Mouse (Mus musculus) limb, embryonic 11.5 days (tissue): ENCODE data around the gene Vps37c. TPM values are rescaled to one million over a fixed set of nuclear protein-coding genes. Genes with fewer than 3 reads are reported as not detected.

ENCODE experiments used
- ATAC-seq: fragments of 200-750 bp; cut with Nextera tagmentation; 2 replicates; pipeline ENCODE4 v1.8.0; 2017; ENCODE audit warnings: low read depth; ENCODE audit not compliant: insufficient number of reproducible peaks, low FRiP score, low TSS enrichment
- DNase-seq: peaks from one replicate; pipeline ENCODE4 v3.0.0-alpha.2; 2015; ENCODE audit warnings: low spot score
- H3K27ac ChIP-seq: fragments of 300-500 bp; sonication (generic); replicated peaks from 2 replicates; pipeline ENCODE4 v1.5.1; 2014; ENCODE audit warnings: low read depth, mild to moderate bottlenecking, low read length
- H3K27me3 ChIP-seq: fragments of 300-500 bp; sonication (generic); 2 replicates; pipeline ENCODE4 v1.6.1; 2014; ENCODE audit warnings: mild to moderate bottlenecking, low read length, mixed read lengths; ENCODE audit not compliant: control insufficient read depth, insufficient read depth
- H3K36me3 ChIP-seq: fragments of 300-500 bp; sonication (generic); 2 replicates; pipeline ENCODE4 v1.6.1; 2014; ENCODE audit warnings: mild to moderate bottlenecking, low read length, moderate library complexity, mixed read lengths; ENCODE audit not compliant: control insufficient read depth, insufficient read depth
- H3K4me1 ChIP-seq: fragments of 300-500 bp; sonication (generic); 2 replicates; pipeline ENCODE4 v1.6.1; 2014; ENCODE audit warnings: low read length, mixed read lengths; ENCODE audit not compliant: control insufficient read depth, insufficient read depth
- H3K4me2 ChIP-seq: fragments of 300-500 bp; sonication (generic); 2 replicates; pipeline ENCODE4 v1.6.1; 2014; ENCODE audit warnings: low read depth, mild to moderate bottlenecking, moderate library complexity; ENCODE audit not compliant: severe bottlenecking
- H3K4me3 ChIP-seq: fragments of 300-500 bp; sonication (generic); 2 replicates; pipeline ENCODE4 v1.5.1; 2014; ENCODE audit warnings: low read depth, low read length
- H3K9ac ChIP-seq: fragments of 300-500 bp; sonication (generic); 2 replicates; pipeline ENCODE4 v1.6.1; 2014; ENCODE audit warnings: mild to moderate bottlenecking, low read length
- H3K9me3 ChIP-seq: fragments of 300-500 bp; sonication (generic); 2 replicates; pipeline ENCODE4 v1.6.1; 2016; ENCODE audit warnings: low read length; ENCODE audit not compliant: control insufficient read depth
- WGBS: fragments of 180-500 bp; shearing (Covaris S2); extraction: QIAGEN DNeasy Blood & Tissue Kit; methylation state at CpG from one replicate; pipeline ENCODE4 v1.1.7; 2014; 5-methylcytosine and 5-hydroxymethylcytosine counted together
- polyA plus RNA-seq: library from polyadenylated mRNA; unstranded; fragments of >200 nt; fragmentation: Nextera tagmentation; extraction: Ambion mirVana; gene quantifications from 2 replicates; pipeline ENCODE4 v1.2.1, GENCODE M21; 2014

The Vps37c gene
- polyA plus RNA-seq, 1 experiment from 2014 or later = 29.7 TPM

DNA sequence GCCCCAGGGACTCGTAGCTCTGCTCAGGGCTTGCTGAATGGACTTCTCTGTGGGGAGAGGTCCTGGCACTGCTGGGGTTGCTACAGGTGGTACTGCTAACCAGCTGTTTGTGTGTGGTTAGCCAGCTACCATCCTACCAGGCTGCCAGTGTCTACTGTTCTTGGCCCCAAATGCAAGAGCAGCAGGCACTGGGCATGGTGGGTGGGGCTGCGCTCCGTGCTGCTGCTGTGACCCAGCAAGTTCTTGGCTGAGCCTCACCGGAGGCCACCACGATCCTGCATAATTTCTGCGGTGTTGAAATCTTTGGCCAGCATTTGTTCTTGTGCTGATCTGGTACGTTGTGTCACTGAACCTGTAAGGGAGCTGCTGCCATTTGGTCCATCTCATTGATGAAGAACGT, 14.9 kb downstream of the Vps37c start:
- no peaks in the 10 kb centered on the region for H3K27me3 ChIP-seq
- H3K4me3 ChIP-seq = no peak overlapping the region
- no peak for ATAC-seq
- 94% methylated on average over 8 of the region's 8 CpGs for WGBS
- H3K27ac ChIP-seq = no peak overlapping the region
- H3K4me1 ChIP-seq = 0 out of 2 replicates have a peak, but pooled peaks cover 7% of the 10 kb centered on the region
- no peaks in the 10 kb centered on the region for H3K9me3 ChIP-seq
- H3K4me2 ChIP-seq = no peak overlapping the region
- H3K36me3 ChIP-seq = no peaks in the 10 kb centered on the region
- H3K9ac ChIP-seq = no peak overlapping the region
- DNase-seq = no peak

GRCm38 (mm10) chr19:10707087-10707875, 18.7 kb downstream of the Vps37c start:
- Histone ChIP-seq H3K27ac (no peak overlapping the region), H3K27me3 (no peaks in the 10 kb centered on the region), H3K4me1 (0 out of 2 replicates have a peak, but pooled peaks cover 4% of the 10 kb centered on the region), H3K9me3 (no peaks in the 10 kb centered on the region), H3K36me3 (peaks cover 10% of the 10 kb centered on the region), H3K9ac (no peak overlapping the region), H3K4me3 (no peak overlapping the region), H3K4me2 (no peak overlapping the region)
- WGBS = 83% methylated on average over 13 of the region's 13 CpGs
- ATAC-seq = no peak
- no peak for DNase-seq

DNA sequence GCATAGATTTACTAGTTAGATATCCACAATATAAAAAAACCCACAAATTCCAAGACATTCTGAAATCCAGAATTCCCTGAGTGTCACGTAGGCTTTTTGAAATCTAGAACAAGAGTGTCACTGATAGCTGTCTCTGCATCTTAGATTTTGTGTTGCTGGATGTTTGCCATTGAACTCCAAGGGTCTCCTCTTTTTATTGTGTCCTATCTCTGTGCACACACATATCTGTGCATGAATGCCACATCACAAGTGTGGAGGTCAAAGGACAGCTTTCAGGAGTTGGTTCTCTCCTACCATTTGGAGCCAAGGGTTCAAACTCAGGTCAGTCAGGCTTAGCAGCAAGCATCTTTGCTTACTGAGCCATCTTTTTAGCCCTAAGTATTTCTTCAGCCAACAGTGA, 19.3 kb downstream of the Vps37c start:
- Histone ChIP-seq H3K4me1 (0 out of 2 replicates have a peak, but pooled peaks cover 4% of the 10 kb centered on the region), H3K4me2 (no peak overlapping the region), H3K9me3 (no peaks in the 10 kb centered on the region), H3K27ac (no peak overlapping the region), H3K27me3 (no peaks in the 10 kb centered on the region), H3K9ac (no peak overlapping the region), H3K4me3 (no peak overlapping the region), H3K36me3 (peaks cover 15% of the 10 kb centered on the region)
- no peak for ATAC-seq
- WGBS = 92% methylated on average over 1 of the region's 1 CpGs
- DNase-seq = no peak

GRCm38 (mm10) chr19:10708900-10709299, 20.4 kb downstream of the Vps37c start:
- Histone ChIP-seq H3K36me3 (peaks cover 17% of the 10 kb centered on the region), H3K4me2 (no peak overlapping the region), H3K9ac (peak overlapping the region; percentile 27; the same call in 1 of the 2 replicates), H3K27ac (no peak overlapping the region), H3K27me3 (no peaks in the 10 kb centered on the region), H3K4me3 (no peak overlapping the region), H3K4me1 (0 out of 2 replicates have a peak, but pooled peaks cover 4% of the 10 kb centered on the region), H3K9me3 (no peaks in the 10 kb centered on the region)
- ATAC-seq (no peak), DNase-seq (no peak)
- WGBS = 77% methylated on average over 6 of the region's 6 CpGs

DNA sequence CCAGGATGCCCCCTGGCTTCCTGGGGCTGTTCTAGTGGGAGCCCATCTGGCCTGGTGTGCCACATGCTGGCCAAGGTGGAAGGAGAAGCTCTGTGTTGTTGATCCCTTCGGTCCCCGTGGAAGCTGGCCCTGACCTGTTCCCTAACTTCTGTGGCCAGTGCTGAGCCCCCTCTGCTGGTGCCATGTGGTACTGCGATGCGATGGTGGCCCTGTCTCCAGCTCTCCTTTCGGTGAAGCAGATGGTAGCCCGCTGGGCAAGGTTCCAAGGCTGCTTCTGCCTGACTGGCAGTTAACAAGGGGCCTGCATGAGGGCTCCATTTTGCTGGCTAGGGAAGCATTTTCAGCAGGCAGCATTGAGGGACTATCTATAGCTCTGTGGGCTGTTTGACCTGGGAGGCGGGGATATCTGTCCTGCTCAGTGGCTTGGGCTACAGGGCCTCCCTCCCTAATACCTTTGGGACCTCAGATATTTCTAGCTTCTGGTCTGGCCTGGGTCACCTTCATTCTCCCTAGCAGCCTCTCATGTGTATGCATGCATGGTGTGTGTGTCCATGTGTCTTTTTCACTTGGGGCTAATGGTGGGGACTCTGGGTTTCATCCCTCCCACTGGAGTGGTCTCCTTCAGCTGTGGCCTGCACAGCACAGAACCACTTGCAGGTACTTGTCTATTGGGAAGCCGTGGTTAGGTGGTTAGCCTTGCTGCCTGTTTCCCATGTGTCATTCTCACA, 21.0 kb downstream of the Vps37c start:
- WGBS = 28% methylated on average over 8 of the region's 8 CpGs
- Histone ChIP-seq H3K4me3 (no peak overlapping the region), H3K4me1 (0 out of 2 replicates have a peak, but pooled peaks cover 4% of the 10 kb centered on the region), H3K9ac (peak overlapping the region; percentile 27; the same call in 1 of the 2 replicates), H3K36me3 (peaks cover 17% of the 10 kb centered on the region), H3K9me3 (no peaks in the 10 kb centered on the region), H3K4me2 (no peak overlapping the region), H3K27ac (no peak overlapping the region), H3K27me3 (no peaks in the 10 kb centered on the region)
- ATAC-seq (peak; percentile 36; the same call in 1 of the 2 replicates), DNase-seq (peak; percentile 94)

GRCm38 (mm10) chr19:10710088-10710511, 21.6 kb downstream of the Vps37c start:
- WGBS = 83% methylated on average over 9 of the region's 9 CpGs
- Histone ChIP-seq H3K4me2 (no peak overlapping the region), H3K4me3 (no peak overlapping the region), H3K9ac (no peak overlapping the region), H3K9me3 (no peaks in the 10 kb centered on the region), H3K36me3 (peaks cover 17% of the 10 kb centered on the region), H3K27ac (no peak overlapping the region), H3K4me1 (0 out of 2 replicates have a peak, but pooled peaks cover 4% of the 10 kb centered on the region), H3K27me3 (no peaks in the 10 kb centered on the region)
- no peak for ATAC-seq
- DNase-seq = peak; percentile 42

- WGBS = 95% methylated on average over 4 of the region's 4 CpGs
- Histone ChIP-seq H3K4me3 (no peak overlapping the region), H3K36me3 (peaks cover 17% of the 10 kb centered on the region), H3K9me3 (no peaks in the 10 kb centered on the region), H3K4me1 (0 out of 2 replicates have a peak, but pooled peaks cover 4% of the 10 kb centered on the region), H3K27me3 (no peaks in the 10 kb centered on the region), H3K27ac (no peak overlapping the region), H3K9ac (no peak overlapping the region), H3K4me2 (no peak overlapping the region)
- ATAC-seq (no peak), DNase-seq (no peak)
Measured at GRCm38 (mm10) chr19:10710751-10711150, 22.2 kb downstream of the Vps37c start.

- no peak overlapping the region for H3K27ac ChIP-seq
- DNase-seq = no peak
- WGBS = 92% methylated on average over 7 of the region's 7 CpGs
Measured at GRCm38 (mm10) chr19:10712194-10712593, 23.7 kb downstream of the Vps37c start.

More at GRCm38 (mm10) chr19:10712194-10712593, 23.7 kb downstream of the Vps37c start:
- H3K4me3 ChIP-seq = no peak overlapping the region
- 0 out of 2 replicates have a peak, but pooled peaks cover 4% of the 10 kb centered on the region for H3K4me1 ChIP-seq
- no peak overlapping the region for H3K4me2 ChIP-seq
- H3K27me3 ChIP-seq = no peaks in the 10 kb centered on the region
- no peak overlapping the region for H3K9ac ChIP-seq
- peaks cover 17% of the 10 kb centered on the region for H3K36me3 ChIP-seq
- no peaks in the 10 kb centered on the region for H3K9me3 ChIP-seq
- ATAC-seq = no peak
